Mouse (Mus musculus): Measurements from ENCODE around the gene Zfp605. TPM values are rescaled to one million over a fixed set of nuclear protein-coding genes. Genes with fewer than 3 reads are reported as not detected.
A peak's percentile ranks its signal among the peaks of the same experiment; 100 is the strongest.
"Not testable (repeated sequence)": the region's sequence is repeated elsewhere in the genome, so short reads cannot be mapped to it uniquely, and the experiment has no call there.

Gene Zfp605
- polyA plus RNA-seq, 1 experiment, result 8.6 TPM

DNA sequence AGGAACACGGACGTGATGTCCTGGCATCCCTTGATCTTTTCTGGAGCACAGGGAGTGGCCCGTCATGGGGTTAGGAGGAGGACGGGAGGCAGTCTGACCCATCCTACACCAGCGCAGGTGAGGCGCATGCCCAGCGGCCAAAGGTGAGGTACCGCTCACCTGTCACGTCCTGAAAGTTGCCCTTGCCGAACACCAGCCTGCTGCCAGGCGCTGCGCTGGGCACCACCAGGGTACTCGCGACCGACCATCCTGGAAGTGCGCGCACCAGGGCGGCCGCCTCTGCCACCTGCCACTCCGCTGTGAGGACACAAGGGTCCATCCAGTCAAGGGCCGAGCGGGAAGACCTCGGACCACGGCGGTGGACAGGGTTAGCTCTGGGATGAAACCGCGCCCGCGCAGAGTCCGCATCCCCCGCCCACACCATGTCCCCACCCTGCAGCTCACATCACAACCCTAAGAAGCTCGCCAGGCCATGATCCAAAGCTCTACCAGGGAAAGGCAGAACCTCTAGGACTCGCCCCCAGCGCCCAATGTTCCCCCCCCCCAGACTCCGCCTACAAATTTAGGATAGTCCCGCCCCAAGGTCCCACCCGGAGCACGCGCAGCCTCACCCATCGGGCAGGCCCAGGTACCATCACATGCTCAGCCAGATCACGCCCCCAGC lies 2.9 kb upstream of the Zfp605 start:
- peak; percentile 34 to 39 for DNase-seq (ENCODE audit: extremely low spot score in 1 of 2, low spot score in 1 of 2)

DNA sequence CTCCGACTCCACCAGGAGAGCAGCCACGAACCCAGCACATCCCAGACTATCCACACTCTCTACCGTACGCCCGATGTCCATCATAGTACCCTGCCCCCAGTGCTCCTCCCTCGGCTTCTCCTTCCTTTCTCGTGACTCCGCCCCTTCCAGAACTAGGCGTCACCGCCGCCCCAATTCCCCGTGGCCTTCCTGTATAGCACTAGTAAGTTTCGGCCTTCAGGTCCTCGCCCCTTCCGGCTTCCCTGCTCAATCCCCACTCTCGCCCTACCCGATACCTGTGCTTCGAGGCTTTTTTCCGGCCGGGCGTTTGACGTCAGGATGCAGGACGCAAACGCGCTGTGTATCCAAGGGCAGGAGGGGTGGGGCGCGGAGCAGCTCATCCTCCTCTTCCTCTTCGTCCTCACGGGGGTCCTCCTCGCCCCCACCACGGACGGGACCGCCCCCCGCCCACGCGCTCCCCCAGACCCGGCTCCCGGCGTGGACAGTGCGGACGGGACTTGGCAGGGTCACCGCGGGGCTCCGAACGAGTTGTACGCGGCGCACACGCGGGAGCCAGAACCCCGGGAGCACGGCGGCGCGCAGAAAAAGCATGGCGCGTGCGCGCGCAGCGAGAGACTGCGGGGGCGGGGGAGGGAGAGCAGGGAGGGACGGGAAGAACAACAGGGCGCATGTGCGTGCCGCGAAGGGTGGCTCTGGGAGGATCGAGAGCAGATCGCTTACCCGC lies 2.1 kb upstream of the Zfp605 start, which contains the start of gene Gtpbp6:
Gene Gtpbp6, minus strand, starts transcription at position 617 of the 724 bp plus-strand sequence.
- peak; percentile 91 to 96 for DNase-seq (ENCODE audit: extremely low spot score in 1 of 2, low spot score in 1 of 2)

DNA sequence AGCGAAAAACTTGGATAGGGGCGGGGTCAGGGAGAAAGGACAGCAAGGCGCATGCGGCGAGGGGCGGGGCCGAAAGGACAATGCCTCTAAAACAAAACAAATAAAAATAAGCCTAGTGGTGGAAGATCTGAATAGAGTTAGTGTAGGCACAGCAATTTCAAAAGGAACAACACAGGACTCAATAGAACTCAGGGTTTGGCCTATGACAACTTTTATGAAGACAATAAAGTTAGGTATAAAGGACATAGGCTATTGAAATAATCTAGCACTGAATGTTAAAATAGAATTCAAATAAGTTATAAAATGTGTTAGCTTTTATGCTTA lies 1.6 kb upstream of the Zfp605 start:
- DNase-seq (ENCODE audit: extremely low spot score in 1 of 2, low spot score in 1 of 2), result no peak

DNA sequence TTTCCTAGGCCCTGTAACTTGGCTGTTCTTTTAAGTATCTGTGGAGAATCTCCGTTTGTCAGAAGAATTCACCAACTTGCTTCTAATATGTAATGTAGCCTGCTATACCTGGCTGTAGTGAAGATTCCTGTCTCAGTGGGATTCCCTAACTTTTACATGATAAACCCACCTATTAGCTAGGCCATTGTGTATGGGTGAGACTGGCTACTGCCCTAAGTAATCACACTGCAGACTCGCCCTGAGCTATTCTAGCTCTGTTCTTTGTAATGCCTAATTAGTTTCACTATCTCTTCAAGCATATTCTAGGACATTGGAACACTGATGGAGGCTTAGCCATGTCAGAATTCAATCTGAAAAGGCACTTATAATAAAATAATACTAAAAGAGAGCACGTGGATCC lies 12.5 kb downstream of the Zfp605 start:
- not testable (repeated sequence) for DNase-seq (ENCODE audit: extremely low spot score in 1 of 2, low spot score in 1 of 2)

DNA sequence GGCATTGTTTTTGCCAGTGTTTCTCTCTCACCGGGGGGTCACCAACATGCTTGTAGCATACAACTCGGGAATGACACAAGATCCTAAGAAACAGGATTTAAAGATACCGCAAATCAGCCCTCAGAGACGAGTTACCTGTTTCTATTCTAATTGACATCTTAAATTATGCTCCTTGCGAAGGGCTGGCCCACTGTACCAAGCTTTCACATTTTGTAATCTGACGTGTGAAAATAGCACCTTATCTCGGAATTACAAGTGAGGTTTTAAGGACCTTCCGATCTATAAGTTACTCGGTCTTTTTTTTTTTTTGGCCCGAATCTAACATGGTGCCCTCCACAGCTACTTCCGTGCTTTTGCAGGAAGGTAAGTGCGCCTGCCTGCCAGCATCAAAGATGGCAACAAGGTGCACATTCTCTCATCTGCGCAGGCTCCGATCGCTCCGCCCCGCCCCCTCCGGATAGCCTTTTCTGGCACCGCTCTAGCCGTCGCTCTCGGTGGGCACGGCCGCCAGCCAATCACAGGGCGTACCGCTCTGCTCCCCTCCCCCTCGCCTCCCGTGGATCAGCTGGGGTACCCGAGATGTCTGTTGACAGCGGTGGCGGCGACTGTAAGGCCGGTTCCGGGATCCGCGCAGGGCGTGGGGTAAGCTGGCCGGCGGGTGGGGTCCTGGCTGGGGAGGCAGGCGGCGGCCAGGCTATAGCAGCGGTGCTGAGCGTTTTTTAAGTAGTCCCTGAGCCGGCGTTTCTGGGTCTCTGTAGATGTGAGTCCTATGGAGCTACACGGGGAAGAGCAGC lies 25.6 kb downstream of the Zfp605 start, which contains the start of gene Chfr:
Gene Chfr, plus strand, starts transcription at position 550 of the 794 bp plus-strand sequence.
- peak; percentile 98 to 100 for DNase-seq (ENCODE audit: extremely low spot score in 1 of 2, low spot score in 1 of 2)

DNA sequence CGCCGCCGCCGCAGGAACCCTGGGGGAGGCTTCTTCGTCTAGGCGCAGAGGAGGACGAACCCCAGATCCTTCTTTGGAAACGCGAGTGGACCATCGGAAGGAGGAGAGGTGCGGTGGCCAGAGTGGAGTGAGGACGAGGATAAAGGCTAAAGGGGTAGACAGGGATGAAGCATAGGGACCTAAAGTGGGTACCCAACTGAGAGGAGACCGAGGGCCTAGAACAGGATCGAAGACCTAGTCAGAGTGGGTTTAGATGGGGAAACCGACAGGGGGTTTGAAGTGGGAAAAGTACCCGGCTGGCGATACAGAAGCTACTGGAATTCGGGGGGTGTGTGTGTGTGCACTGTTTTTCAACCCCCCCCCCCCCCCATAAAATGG lies 26.2 kb downstream of the Zfp605 start:
- no peak for DNase-seq (ENCODE audit: extremely low spot score in 1 of 2, low spot score in 1 of 2)

DNA sequence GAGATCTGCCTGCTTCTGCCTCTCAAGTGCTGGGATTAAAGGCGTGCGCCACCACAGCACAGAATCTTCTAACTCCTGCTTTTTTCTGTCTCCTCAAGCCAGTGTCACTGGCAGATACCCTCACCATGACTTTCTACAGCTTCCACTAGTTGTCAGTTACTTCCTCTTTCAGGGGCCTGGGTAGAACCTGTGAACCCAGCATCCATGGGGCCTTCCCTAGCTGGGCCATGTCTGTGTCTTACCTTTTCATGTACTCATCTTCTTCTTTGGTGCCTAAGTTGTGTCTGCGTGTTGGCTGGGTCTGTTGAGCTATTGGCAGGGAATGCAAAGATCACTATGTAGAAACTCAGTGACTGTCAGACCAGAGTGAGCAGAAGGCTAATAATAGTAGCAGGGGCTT lies 27.9 kb downstream of the Zfp605 start:
- DNase-seq (ENCODE audit: extremely low spot score in 1 of 2, low spot score in 1 of 2), result no peak

DNA sequence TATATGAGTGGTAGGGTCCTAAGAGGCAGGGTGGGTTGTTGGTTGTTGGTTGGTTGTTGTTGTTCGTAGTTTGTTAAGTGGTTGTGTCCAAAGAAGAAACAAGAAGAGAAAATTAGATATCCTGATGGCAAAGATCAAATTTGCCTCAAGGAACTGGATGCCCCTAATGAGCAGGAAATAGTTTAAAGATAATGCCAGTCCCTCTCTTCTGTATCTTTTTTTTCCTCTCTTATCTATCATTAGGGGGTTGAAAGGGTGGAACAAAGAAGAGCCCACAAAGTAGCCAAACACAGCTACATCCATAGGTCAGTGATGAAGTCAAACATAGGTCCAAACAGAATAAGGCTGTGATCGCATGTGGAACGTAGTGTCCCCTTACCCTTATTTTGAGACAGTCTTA lies 29.4 kb downstream of the Zfp605 start:
- no peak for DNase-seq (ENCODE audit: extremely low spot score in 1 of 2, low spot score in 1 of 2)

DNA sequence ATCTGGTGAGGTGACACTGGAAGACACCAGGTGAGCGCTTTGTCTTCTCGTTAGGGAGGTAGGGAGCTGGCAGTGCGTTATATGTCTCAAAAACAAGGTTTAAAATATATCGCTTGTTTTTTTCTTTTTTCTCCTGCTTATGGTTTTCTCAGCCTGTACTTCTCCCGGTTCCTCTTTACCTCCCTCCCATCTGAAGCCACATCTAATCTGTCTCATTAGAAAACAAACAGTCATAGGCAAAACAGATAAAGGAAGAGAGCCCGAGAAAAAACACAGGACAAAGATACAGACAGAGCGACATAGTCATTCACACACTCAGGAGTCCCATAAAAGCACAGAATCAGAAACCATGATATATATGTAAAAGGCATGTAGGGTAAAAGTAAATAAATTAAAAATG lies 30.5 kb downstream of the Zfp605 start:
- DNase-seq (ENCODE audit: extremely low spot score in 1 of 2, low spot score in 1 of 2), result no peak

DNA sequence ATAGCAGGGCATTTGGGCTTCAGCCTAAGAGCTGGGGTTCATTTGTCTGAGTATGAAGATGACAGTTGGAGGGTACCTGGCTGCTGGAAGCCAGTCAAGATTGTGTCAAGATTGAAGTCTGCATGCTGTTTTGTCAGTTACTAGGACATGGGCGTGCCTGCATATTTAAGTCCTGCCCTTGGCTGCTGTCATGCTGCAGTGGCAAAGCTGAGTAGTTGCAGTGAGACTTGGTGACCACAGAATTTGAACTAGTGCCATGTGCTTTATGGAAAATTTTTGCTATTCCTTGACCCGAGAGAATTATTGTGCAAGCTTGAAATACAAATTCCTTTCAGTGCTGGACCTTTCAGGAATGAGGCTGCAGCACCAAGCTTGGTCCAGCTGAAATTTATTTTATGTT lies 32.4 kb downstream of the Zfp605 start:
- no peak for DNase-seq (ENCODE audit: extremely low spot score in 1 of 2, low spot score in 1 of 2)

DNA sequence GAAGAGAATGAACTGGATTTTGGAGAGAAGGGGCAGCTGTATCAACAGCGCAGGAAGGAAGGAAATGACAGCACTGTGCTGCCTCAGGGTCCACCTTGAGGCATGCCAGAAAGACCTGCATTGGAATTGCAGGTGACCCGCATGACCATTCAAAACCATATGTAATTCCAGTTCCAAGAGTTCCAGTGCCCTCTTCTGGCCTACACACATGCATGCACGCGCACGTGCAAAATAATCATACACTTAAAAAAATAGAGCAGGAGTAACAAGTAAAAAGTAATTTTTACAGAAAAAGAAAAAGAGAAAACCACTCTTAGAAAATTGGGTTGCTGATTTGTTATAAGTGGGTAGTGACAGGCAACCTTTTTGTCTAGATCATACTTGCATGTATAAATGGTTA lies 33.1 kb downstream of the Zfp605 start:
- no peak for DNase-seq (ENCODE audit: extremely low spot score in 1 of 2, low spot score in 1 of 2)

DNA sequence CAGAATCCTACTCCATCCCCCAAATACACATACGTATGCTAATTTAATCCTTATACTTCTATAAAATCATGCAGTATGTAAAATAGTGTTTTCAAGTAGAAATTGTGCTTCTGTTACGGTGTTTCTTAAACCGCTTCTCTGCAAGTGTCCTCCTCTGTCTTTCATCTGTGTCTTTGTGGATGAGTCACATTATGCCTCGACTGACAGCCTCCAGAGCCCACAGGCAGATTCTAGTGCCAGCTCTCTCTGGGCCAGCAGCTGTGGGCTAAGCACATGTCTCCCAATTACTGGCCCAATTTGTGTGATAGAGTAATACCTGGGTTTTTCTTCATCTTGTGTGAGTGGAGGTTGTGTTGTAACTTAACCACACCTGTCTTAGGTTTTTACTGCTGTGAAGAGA lies 59.5 kb downstream of the Zfp605 start:
- DNase-seq (ENCODE audit: extremely low spot score in 1 of 2, low spot score in 1 of 2), result peak in 1 of 2 experiments; percentile 6

DNA sequence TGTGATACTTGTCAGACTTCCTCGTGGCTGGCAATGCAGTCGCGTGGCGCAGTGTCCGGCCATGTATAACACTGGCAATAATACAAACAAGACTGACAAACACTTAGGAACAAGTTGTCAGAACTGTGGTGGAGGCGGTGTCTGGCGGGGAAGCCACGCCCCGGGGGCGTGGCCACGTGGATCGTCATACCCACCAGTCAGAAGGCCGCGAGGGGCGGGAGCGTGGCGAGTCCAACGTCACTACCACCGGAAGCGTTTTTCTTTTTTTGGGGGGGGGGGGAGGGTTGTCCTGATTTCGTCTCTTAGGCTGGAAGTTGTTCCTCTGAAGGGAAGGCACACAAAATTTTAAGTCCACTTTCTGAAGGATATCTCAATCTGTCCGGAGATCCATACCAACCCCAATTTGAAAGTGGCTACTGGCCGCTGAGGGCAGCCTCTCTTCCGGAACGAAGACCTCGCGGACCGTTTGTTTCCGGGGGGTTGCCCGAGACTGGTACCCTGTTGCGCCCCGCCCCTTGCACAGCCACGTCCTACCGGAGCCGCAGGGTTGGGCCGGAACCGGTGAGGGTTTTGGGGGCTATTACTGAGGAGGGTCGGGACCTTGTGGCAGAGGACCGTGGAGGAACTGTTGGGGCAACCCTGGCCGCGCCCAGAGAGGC lies 66.6 kb downstream of the Zfp605 start, which contains the start of gene Golga3:
Gene Golga3, plus strand, starts transcription at position 340 of the 659 bp plus-strand sequence.
- DNase-seq (ENCODE audit: extremely low spot score in 1 of 2, low spot score in 1 of 2), result peak; percentile 79 to 92

DNA sequence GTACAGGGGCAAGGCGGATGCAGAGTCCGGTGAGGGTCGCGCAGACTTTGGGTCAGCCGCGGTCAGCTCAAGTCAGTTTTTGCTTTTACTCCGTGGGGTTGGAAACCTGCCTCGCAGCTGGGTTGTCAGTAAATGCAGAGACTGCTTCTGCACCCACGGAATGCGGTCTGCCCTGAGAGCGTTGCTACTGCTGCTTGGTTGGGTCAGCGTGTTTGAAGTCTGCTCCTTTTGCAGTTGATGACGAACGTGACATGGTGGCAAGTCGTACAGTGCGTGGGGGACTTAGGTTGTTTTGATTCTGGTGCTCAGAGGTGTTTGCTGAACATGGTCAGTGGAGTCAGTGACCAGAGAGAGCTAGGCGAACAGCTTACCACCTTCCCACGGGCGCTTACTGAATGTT lies 67.1 kb downstream of the Zfp605 start:
- DNase-seq (ENCODE audit: extremely low spot score in 1 of 2, low spot score in 1 of 2), result no peak

DNA sequence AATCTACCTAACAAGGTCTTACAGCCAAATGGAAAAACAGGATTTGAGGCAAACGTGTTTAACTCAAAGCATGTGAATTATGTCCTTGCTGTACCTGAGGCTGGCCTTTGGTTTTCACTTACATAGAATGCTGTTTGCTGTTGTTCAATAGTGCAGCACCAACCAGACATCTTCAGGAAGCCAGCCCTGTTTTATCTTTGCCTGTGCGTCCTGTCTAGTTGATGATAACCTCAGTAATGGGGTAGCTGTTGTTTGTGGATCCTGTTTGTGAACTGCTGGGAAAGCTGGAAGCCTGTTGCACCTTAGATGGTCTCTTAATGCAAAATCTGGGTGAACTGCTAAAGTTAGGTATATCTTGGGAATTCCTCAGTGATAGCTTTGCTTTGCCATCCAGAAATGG lies 68.7 kb downstream of the Zfp605 start:
- DNase-seq (ENCODE audit: extremely low spot score in 1 of 2, low spot score in 1 of 2), result no peak

Other genes with a start within 250 kb of the Zfp605 start
- 0.10 and 0.17 TPM in 2 replicates for gene Gm15446, start 186.7 kb upstream of the Zfp605 start, polyA plus RNA-seq (2012; rRNA removed)
- 46.2 and 56.6 TPM in 2 replicates for gene Zfp932, start 113.6 kb upstream of the Zfp605 start, polyA plus RNA-seq (2012; rRNA removed)
- gene Gm17655, start 37.6 kb upstream of the Zfp605 start, polyA plus RNA-seq (2012; rRNA removed), result 0.84 and 1.4 TPM in 2 replicates
- 0.90 and 1.2 TPM in 2 replicates for gene Gm35315, start 15.7 kb upstream of the Zfp605 start, polyA plus RNA-seq (2012; rRNA removed)
- 14.3 and 17.5 TPM in 2 replicates for gene Plcxd1, start 10.1 kb upstream of the Zfp605 start, polyA plus RNA-seq (2012; rRNA removed)
- gene Gtpbp6, start 1.9 kb upstream of the Zfp605 start, polyA plus RNA-seq (2012; rRNA removed), result 151 and 156 TPM in 2 replicates
- gene Chfr, start 25.8 kb downstream of the Zfp605 start, polyA plus RNA-seq (2012; rRNA removed), result 78.1 and 83.8 TPM in 2 replicates
- gene Golga3, start 66.6 kb downstream of the Zfp605 start, polyA plus RNA-seq (2012; rRNA removed), result 17.9 and 20.8 TPM in 2 replicates
- 16.2 and 20.4 TPM in 2 replicates for gene Ankle2, start 120.9 kb downstream of the Zfp605 start, polyA plus RNA-seq (2012; rRNA removed)
- gene Pgam5, start 159.8 kb downstream of the Zfp605 start, polyA plus RNA-seq (2012; rRNA removed), result 48.7 and 51.8 TPM in 2 replicates
- gene Pxmp2, start 176.1 kb downstream of the Zfp605 start, polyA plus RNA-seq (2012; rRNA removed), result 5.6 and 8.3 TPM in 2 replicates
- 1.6 and 1.7 TPM in 2 replicates for gene Pole, start 176.2 kb downstream of the Zfp605 start, polyA plus RNA-seq (2012; rRNA removed)
- 0.14 and 0.23 TPM in 2 replicates for gene P2rx2, start 233.1 kb downstream of the Zfp605 start, polyA plus RNA-seq (2012; rRNA removed)
- gene Lrcol1, start 234.6 kb downstream of the Zfp605 start, polyA plus RNA-seq (2012; rRNA removed), result not detected in 2 replicates